In the genomic region with DNA sequence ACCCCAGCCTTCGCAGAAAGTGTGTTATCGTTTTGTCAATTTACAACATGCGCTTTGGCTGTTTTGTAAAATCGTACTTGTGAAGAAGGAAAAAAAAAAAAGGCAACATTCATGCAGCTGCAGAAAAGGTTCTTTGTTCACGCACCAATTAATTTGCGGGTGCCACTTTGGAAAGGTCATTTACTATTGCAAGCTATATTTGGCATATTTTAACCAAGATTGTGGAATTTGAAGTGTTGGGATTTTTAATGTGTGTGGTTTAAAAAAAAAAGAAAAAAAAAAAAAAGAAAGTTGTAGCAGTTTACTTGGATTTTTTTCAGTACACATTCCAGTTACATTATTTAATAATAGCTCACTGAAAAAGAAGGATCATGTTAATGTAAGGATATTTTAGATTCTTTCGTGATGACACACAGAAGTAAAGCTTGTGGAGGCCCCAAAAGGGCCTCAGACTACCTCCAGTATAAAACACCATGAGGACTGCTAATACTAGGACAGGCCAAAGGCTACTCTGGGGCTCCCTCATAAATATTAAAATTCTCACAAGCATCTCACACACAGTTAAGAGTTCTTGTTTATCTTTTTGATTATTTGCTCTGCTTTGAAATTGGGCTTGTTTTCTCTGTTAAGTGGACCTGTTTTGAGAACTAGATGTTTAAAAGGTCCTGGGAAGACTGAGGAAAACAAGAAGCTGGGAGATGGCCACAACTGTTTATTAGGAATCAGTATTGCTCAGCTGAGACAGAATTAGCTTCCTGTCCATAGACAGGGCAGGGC, we compare ENCODE assay signal across 8 mouse cellular contexts. TPM values are rescaled to one million over a fixed set of nuclear protein-coding genes. Genes with fewer than 3 reads are reported as not detected.
A peak's percentile ranks its signal among the peaks of the same experiment; 100 is the strongest.
DNase-seq lines count a peak whose midpoint lies in the region; ATAC-seq and TF ChIP-seq lines count a peak whose summit lies in the region.

No protein-coding gene starts in this region.

- ATAC-seq in heart, embryonic 14.5 days (ENCODE audit: insufficient number of reproducible peaks, insufficient read depth, low FRiP score, low read depth) = no peak
- no peak for ATAC-seq in liver, postnatal 0 days

- no peaks in the 10 kb centered on the region for H3K36me3 ChIP-seq in ES-E14 (ENCODE audit: control insufficient read depth, insufficient read depth, low read length, poor library complexity, severe bottlenecking)
- H3K36me3 ChIP-seq in heart, embryonic 14.5 days (ENCODE audit: control insufficient read depth, insufficient read depth, low read length) = peaks cover 4% of the 10 kb centered on the region; the same call in 1 of the 2 replicates
- no peaks in the 10 kb centered on the region for H3K36me3 ChIP-seq in liver, postnatal 0 days (replicated peaks; ENCODE audit: insufficient read depth, low read length)

- no peak for TF ChIP-seq CTCF in gastrocnemius, adult 2 months (IDR thresholded peaks at IDR 0.05)
- TF ChIP-seq CTCF in liver, postnatal 0 days (IDR thresholded peaks at IDR 0.05; ENCODE audit: low read depth) = no peak

- DNase-seq in gastrocnemius, adult 2 months = no peak
- no peak for DNase-seq in gastrocnemius, adult 18-20 months (ENCODE audit: low spot score)
- no peak for DNase-seq in ES-E14 (ENCODE audit: low read depth, low spot score)
- DNase-seq in liver, postnatal 0 days = no peak
- no peak for DNase-seq in thymus, adult 18-20 months
- no peak for DNase-seq in left cerebral cortex, adult 8-10 months (ENCODE audit: low spot score in 2 of 2)
- DNase-seq in cerebellum, adult 9-11 months = no peak

- WGBS in heart, embryonic 14.5 days = 3% methylated on average over 7 of the region's 7 CpGs
- WGBS in liver, postnatal 0 days (ENCODE audit: insufficient replicate concordance) = 6% methylated on average over 7 of the region's 7 CpGs

- peaks cover 0 to 2% of the 10 kb centered on the region in 2 experiments; a peak in 2 of 4 replicates for H3K4me1 ChIP-seq in ES-E14 (ENCODE audit: control insufficient read depth in 2 of 2, insufficient read depth in 2 of 2, low read length in 2 of 2, poor library complexity in 1 of 2)
- H3K4me1 ChIP-seq in heart, embryonic 14.5 days (ENCODE audit: control insufficient read depth in 2 of 2, insufficient read depth in 2 of 2, low read length in 2 of 2) = peaks cover 2 to 18% of the 10 kb centered on the region in 2 experiments; a peak in 3 of 4 replicates
- peaks cover 8% of the 10 kb centered on the region for H3K4me1 ChIP-seq in liver, postnatal 0 days (ENCODE audit: insufficient read depth)

- peak overlapping the region; percentile 96 for H3K27ac ChIP-seq in gastrocnemius, adult 2 months
- no peak overlapping the region for H3K27ac ChIP-seq in ES-E14 (ENCODE audit: insufficient read depth, low read depth, low read length, poor library complexity, severe bottlenecking)
- H3K27ac ChIP-seq in heart, embryonic 14.5 days (replicated peaks in 1 of 2; ENCODE audit: control insufficient read depth in 1 of 2, insufficient read depth in 1 of 2, low read depth in 2 of 2, low read length in 2 of 2) = peak overlapping the region; percentile 97 to 99
- peak overlapping the region; percentile 91 for H3K27ac ChIP-seq in liver, postnatal 0 days (ENCODE audit: low read depth)

- TF ChIP-seq EP300 in liver, postnatal 0 days (IDR thresholded peaks at IDR 0.05; ENCODE audit: low read depth) = no peak

- H3K4me2 ChIP-seq in heart, embryonic 14.5 days (ENCODE audit: low read length) = peak overlapping the region; percentile 75
- peak overlapping the region; percentile 84 for H3K4me2 ChIP-seq in liver, postnatal 0 days (ENCODE audit: low read depth, low read length)

- H3K9ac ChIP-seq in ES-E14 (ENCODE audit: insufficient read depth, low read depth, low read length, poor library complexity, severe bottlenecking) = no peak overlapping the region
- peak overlapping the region; percentile 96 for H3K9ac ChIP-seq in heart, embryonic 14.5 days (ENCODE audit: low read length)
- H3K9ac ChIP-seq in liver, postnatal 0 days (replicated peaks) = peak overlapping the region; percentile 80

- H3K9me3 ChIP-seq in ES-E14 (ENCODE audit: control insufficient read depth, insufficient read depth, low read depth, low read length) = no peaks in the 10 kb centered on the region
- no peaks in the 10 kb centered on the region for H3K9me3 ChIP-seq in heart, embryonic 14.5 days (ENCODE audit: control insufficient read depth, low read length)
- no peaks in the 10 kb centered on the region for H3K9me3 ChIP-seq in liver, postnatal 0 days (ENCODE audit: low read length)

- in situ Hi-C loops in ES-E14 (cut with MboI; ENCODE audit: low sequenced_read_pairs in 2 of 2, unreplicated experiment in 2 of 2) = no loop called here

- intact Hi-C loops in gastrocnemius, adult 2 months (cut with DNase I) = loop anchor here (2.0 kb wide), 1 partner anchor 75 kb away; a partner anchor contains a TSS

- peak overlapping the region; percentile 97 for H3K4me3 ChIP-seq in gastrocnemius, adult 2 months
- peak overlapping the region; percentile 76 to 87 for H3K4me3 ChIP-seq in ES-E14 (ENCODE audit: insufficient read depth in 1 of 2, low read depth in 1 of 2, low read length in 2 of 2, poor library complexity in 1 of 2, severe bottlenecking in 1 of 2)
- H3K4me3 ChIP-seq in heart, embryonic 14.5 days (ENCODE audit: control insufficient read depth in 1 of 2, insufficient read depth in 1 of 2, low read depth in 1 of 2, low read length in 2 of 2) = peak overlapping the region; percentile 77 to 93
- peak overlapping the region; percentile 83 for H3K4me3 ChIP-seq in liver, postnatal 0 days (ENCODE audit: low read depth, low read length)

- no peaks in the 10 kb centered on the region for H3K27me3 ChIP-seq in heart, embryonic 14.5 days (ENCODE audit: control insufficient read depth, insufficient read depth, low read length)
- no peaks in the 10 kb centered on the region for H3K27me3 ChIP-seq in liver, postnatal 0 days (ENCODE audit: insufficient read depth, low read length)

TF ChIP-seq in ES-E14, 5 proteins besides CTCF, POLR2A, EP300 and RAD21:
- TF ChIP-seq ZNF384 (IDR thresholded peaks at IDR 0.05; ENCODE audit: low read depth, low read length) (peak; percentile 69; the same call in 1 of the 2 replicates), HCFC1 (IDR thresholded peaks at IDR 0.05; ENCODE audit: borderline replicate concordance, insufficient read depth, low read length) (no peak)

RNA-seq across cellular contexts. Expression of a gene that starts 0.5 kb away (rescaled TPM):
- total RNA-seq in gastrocnemius, adult 2 months (2021) = 10 to 100 TPM; 16.7 to 16.9 TPM
- 10 to 100 TPM; 15.4 to 19.0 TPM for total RNA-seq in gastrocnemius, adult 18-20 months (2021)
- total RNA-seq in ES-E14 (2012; rRNA removed) = 7.3 and 8.9 TPM in 2 replicates
- polyA plus RNA-seq in heart, embryonic 14.5 days (2014; fragmentation: Nextera tagmentation; extraction: Ambion mirVana) = 34.5 and 35.0 TPM in 2 replicates
- 2.4 and 2.7 TPM in 2 replicates for polyA plus RNA-seq in liver, postnatal 0 days (2015; fragmentation: Nextera tagmentation; extraction: Ambion mirVana)
- total RNA-seq in left cerebral cortex, adult 8-10 months (2022) = 10 to 100 TPM; 16.9 to 19.9 (median 19.5) TPM

RNA-seq across cellular contexts. Expression of a gene that starts 22.7 kb away (rescaled TPM):
- not detected for total RNA-seq in gastrocnemius, adult 2 months (2021)
- total RNA-seq in gastrocnemius, adult 18-20 months (2021) = not detected
- not detected in 2 replicates for total RNA-seq in ES-E14 (2012; rRNA removed)
- 0.46 TPM in 1 of 2 replicates, not detected in the other for polyA plus RNA-seq in heart, embryonic 14.5 days (2014; fragmentation: Nextera tagmentation; extraction: Ambion mirVana)
- polyA plus RNA-seq in liver, postnatal 0 days (2015; fragmentation: Nextera tagmentation; extraction: Ambion mirVana) = 0.11 and 0.13 TPM in 2 replicates
- under 1 TPM in 3 of 4 experiments, not detected in 1; 0.35 to 0.80 (median 0.53) TPM for total RNA-seq in left cerebral cortex, adult 8-10 months (2022)
